Mouse (Mus musculus) forebrain, postnatal 0 days (tissue): ENCODE results near the gene Socs7. TPM values are rescaled to one million over a fixed set of nuclear protein-coding genes. Genes with fewer than 3 reads are reported as not detected.

ENCODE experiments used
- ATAC-seq: fragments of 200-750 bp; cut with Nextera tagmentation; 2 replicates; pipeline ENCODE4 v1.8.0; 2017; ENCODE audit warnings: mild to moderate bottlenecking, moderate library complexity
- DNase-seq: peaks from one replicate; pipeline ENCODE4 v3.0.0-alpha.2; 2015
- H3K27ac ChIP-seq: fragments of 300-500 bp; sonication (generic); 2 replicates; pipeline ENCODE4 v1.5.1; 2014; ENCODE audit warnings: low read depth, mild to moderate bottlenecking, antibody characterized with exemption, low read length, moderate library complexity, mixed read lengths
- H3K27me3 ChIP-seq: fragments of 300-500 bp; sonication (generic); 2 replicates; pipeline ENCODE4 v1.6.1; 2014; ENCODE audit warnings: mild to moderate bottlenecking, low read length, mixed read lengths; ENCODE audit not compliant: insufficient read depth
- H3K36me3 ChIP-seq: fragments of 300-500 bp; sonication (generic); 2 replicates; pipeline ENCODE4 v1.6.1; 2014; ENCODE audit warnings: mild to moderate bottlenecking, moderate library complexity; ENCODE audit not compliant: insufficient read depth
- H3K4me1 ChIP-seq: fragments of 300-500 bp; sonication (generic); 2 replicates; pipeline ENCODE4 v1.6.1; 2014; ENCODE audit warnings: antibody characterized with exemption; ENCODE audit not compliant: insufficient read depth
- H3K4me2 ChIP-seq: fragments of 300-500 bp; sonication (generic); 2 replicates; pipeline ENCODE4 v1.6.1; 2014; ENCODE audit warnings: low read depth, mild to moderate bottlenecking, moderate library complexity
- H3K4me3 ChIP-seq: fragments of 300-500 bp; sonication (generic); 2 replicates; pipeline ENCODE4 v1.5.1; 2014; ENCODE audit warnings: low read depth, low read length, mixed read lengths
- H3K9ac ChIP-seq: fragments of 300-500 bp; sonication (generic); 2 replicates; pipeline ENCODE4 v1.6.1; 2014; ENCODE audit warnings: mild to moderate bottlenecking
- H3K9me3 ChIP-seq: fragments of 300-500 bp; sonication (generic); 2 replicates; pipeline ENCODE4 v1.6.1; 2016; ENCODE audit warnings: low read length
- CTCF ChIP-seq: sonication (generic); IDR thresholded peaks from 2 replicates; pipeline ENCODE4 v1.5.1; 2016; ENCODE audit warnings: antibody characterized with exemption, control low read depth, low read depth
- WGBS: fragments of 180-500 bp; shearing (Covaris S2); extraction: QIAGEN DNeasy Blood & Tissue Kit; methylation state at CpG from one replicate; pipeline ENCODE4 v1.1.7; 2014; 5-methylcytosine and 5-hydroxymethylcytosine counted together
- polyA plus RNA-seq: library from polyadenylated mRNA; unstranded; fragments of >200 nt; fragmentation: Nextera tagmentation; extraction: Ambion mirVana; gene quantifications from 2 replicates; pipeline ENCODE4 v1.2.1, GENCODE M21; 2015
- total RNA-seq: library from RNA; depleted of rRNA; stranded (reverse); fragments of >200 nt; gene quantifications from 2 replicates; pipeline ENCODE4 v1.2.3, GENCODE M21; 2014

Gene Socs7
- total and polyA plus RNA-seq, 2 experiments from 2014 or later: 6.4 to 64.3 TPM

- H3K27ac ChIP-seq: peak overlapping the region; percentile 6; the same call in 1 of the 2 replicates
- WGBS: 46% methylated on average over 4 of the region's 4 CpGs
- peak overlapping the region; percentile 29 for H3K9ac ChIP-seq
- DNase-seq: no peak
- no peaks in the 10 kb centered on the region for H3K27me3 ChIP-seq
- H3K36me3 ChIP-seq: no peaks in the 10 kb centered on the region
- no peaks in the 10 kb centered on the region for H3K9me3 ChIP-seq
- TF ChIP-seq CTCF: no peak
- peak; percentile 19 for ATAC-seq
- peak overlapping the region; percentile 35 for H3K4me3 ChIP-seq
- peak overlapping the region; percentile 62 for H3K4me2 ChIP-seq
- H3K4me1 ChIP-seq: peaks cover 13% of the 10 kb centered on the region; the same call in 1 of the 2 replicates
These were observed 66.4 kb downstream of the Socs7 start for GRCm38 (mm10) chr11:97428726-97429077.

- H3K4me1 ChIP-seq: peaks cover 13% of the 10 kb centered on the region; the same call in 1 of the 2 replicates
- no peak overlapping the region for H3K9ac ChIP-seq
- H3K36me3 ChIP-seq: no peaks in the 10 kb centered on the region
- H3K27me3 ChIP-seq: no peaks in the 10 kb centered on the region
- no peak for DNase-seq
- 71% methylated on average over 8 of the region's 8 CpGs for WGBS
- H3K27ac ChIP-seq: no peak overlapping the region
- H3K9me3 ChIP-seq: no peaks in the 10 kb centered on the region
- ATAC-seq: no peak
- no peak overlapping the region for H3K4me3 ChIP-seq
- TF ChIP-seq CTCF: no peak
- H3K4me2 ChIP-seq: no peak overlapping the region
These were observed 67.3 kb downstream of the Socs7 start for GRCm38 (mm10) chr11:97429615-97430014.

GRCm38 (mm10) chr11:97432015-97432414, 69.7 kb downstream of the Socs7 start:
- Histone ChIP-seq H3K36me3 (no peaks in the 10 kb centered on the region), H3K4me1 (peaks cover 13% of the 10 kb centered on the region; the same call in 1 of the 2 replicates), H3K27me3 (no peaks in the 10 kb centered on the region), H3K4me2 (no peak overlapping the region), H3K27ac (no peak overlapping the region), H3K4me3 (no peak overlapping the region), H3K9ac (no peak overlapping the region), H3K9me3 (no peaks in the 10 kb centered on the region)
- ATAC-seq (no peak), DNase-seq (no peak)
- WGBS: 5% methylated on average over 3 of the region's 3 CpGs
- TF ChIP-seq CTCF: peak; percentile 84

- H3K4me3 ChIP-seq: no peak overlapping the region
- no peaks in the 10 kb centered on the region for H3K9me3 ChIP-seq
- H3K27me3 ChIP-seq: no peaks in the 10 kb centered on the region
- no peak overlapping the region for H3K4me2 ChIP-seq
- H3K36me3 ChIP-seq: no peaks in the 10 kb centered on the region; the same call in 1 of the 2 replicates
- H3K9ac ChIP-seq: no peak overlapping the region
- H3K4me1 ChIP-seq: peaks cover 5% of the 10 kb centered on the region; the same call in 1 of the 2 replicates
- DNase-seq (no peak), ATAC-seq (no peak)
- H3K27ac ChIP-seq: no peak overlapping the region
- TF ChIP-seq CTCF: no peak
- WGBS: 87% methylated on average over 8 of the region's 8 CpGs
These were observed 70.7 kb downstream of the Socs7 start for GRCm38 (mm10) chr11:97432983-97433539.

- Histone ChIP-seq H3K4me2 (no peak overlapping the region), H3K36me3 (no peaks in the 10 kb centered on the region; the same call in 1 of the 2 replicates), H3K27me3 (no peaks in the 10 kb centered on the region; the same call in 1 of the 2 replicates), H3K4me3 (no peak overlapping the region), H3K9ac (no peak overlapping the region), H3K27ac (no peak overlapping the region), H3K4me1 (no peaks in the 10 kb centered on the region), H3K9me3 (no peaks in the 10 kb centered on the region)
- no peak for TF ChIP-seq CTCF
- DNase-seq (no peak), ATAC-seq (no peak)
- WGBS: 77% methylated on average over 8 of the region's 8 CpGs
These were observed 71.8 kb downstream of the Socs7 start for GRCm38 (mm10) chr11:97434121-97434520.

- no peak overlapping the region for H3K9ac ChIP-seq
- 0 out of 2 replicates have a peak overlapping the region, but pooled peaks have one; percentile 1 for H3K27ac ChIP-seq
- H3K9me3 ChIP-seq: no peaks in the 10 kb centered on the region
- no peaks in the 10 kb centered on the region for H3K4me1 ChIP-seq
- H3K36me3 ChIP-seq: no peaks in the 10 kb centered on the region; the same call in 1 of the 2 replicates
- H3K4me2 ChIP-seq: peak overlapping the region; percentile 23; the same call in 1 of the 2 replicates
- ATAC-seq (peak; percentile 64), DNase-seq (no peak)
- H3K4me3 ChIP-seq: no peak overlapping the region
- 9% methylated on average over 15 of the region's 15 CpGs for WGBS
- H3K27me3 ChIP-seq: peaks cover 3% of the 10 kb centered on the region; the same call in 1 of the 2 replicates
- TF ChIP-seq CTCF: peak; percentile 47
These were observed 72.5 kb downstream of the Socs7 start for GRCm38 (mm10) chr11:97434704-97435454.
